Mouse (Mus musculus) right cerebral cortex, postnatal 25 days (tissue): ENCODE measurements at regions not wholly inside any gene's neighbourhood (a gene's known extent, or its start where the extent isn't known, plus 50 kb on each side); places are given as distances from the start of the nearest gene placed in this dataset.

Experiments
- DNase-seq: peaks from one replicate; pipeline ENCODE4 v3.0.0; 2022

DNA sequence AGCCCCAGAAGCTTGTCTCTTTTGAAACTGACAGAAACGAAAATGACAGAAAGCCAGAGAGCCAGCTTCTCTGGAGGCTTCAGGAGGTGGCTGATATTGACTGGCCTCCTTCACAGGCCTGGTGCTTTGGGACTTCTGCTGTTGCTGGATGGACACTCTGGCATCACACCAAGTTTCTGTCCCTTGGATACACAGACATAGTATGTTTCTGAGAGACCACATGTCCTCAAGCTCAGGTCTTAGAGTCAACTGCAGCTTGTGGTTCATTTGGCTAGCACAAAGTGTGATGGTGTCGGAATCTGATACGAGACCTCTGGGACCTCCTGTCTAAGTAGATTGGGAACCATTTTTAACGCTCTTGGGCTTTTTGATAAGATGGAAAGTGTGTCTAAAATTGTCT is 502.0 kb downstream of the Sqor start:
- no peak for DNase-seq

DNA sequence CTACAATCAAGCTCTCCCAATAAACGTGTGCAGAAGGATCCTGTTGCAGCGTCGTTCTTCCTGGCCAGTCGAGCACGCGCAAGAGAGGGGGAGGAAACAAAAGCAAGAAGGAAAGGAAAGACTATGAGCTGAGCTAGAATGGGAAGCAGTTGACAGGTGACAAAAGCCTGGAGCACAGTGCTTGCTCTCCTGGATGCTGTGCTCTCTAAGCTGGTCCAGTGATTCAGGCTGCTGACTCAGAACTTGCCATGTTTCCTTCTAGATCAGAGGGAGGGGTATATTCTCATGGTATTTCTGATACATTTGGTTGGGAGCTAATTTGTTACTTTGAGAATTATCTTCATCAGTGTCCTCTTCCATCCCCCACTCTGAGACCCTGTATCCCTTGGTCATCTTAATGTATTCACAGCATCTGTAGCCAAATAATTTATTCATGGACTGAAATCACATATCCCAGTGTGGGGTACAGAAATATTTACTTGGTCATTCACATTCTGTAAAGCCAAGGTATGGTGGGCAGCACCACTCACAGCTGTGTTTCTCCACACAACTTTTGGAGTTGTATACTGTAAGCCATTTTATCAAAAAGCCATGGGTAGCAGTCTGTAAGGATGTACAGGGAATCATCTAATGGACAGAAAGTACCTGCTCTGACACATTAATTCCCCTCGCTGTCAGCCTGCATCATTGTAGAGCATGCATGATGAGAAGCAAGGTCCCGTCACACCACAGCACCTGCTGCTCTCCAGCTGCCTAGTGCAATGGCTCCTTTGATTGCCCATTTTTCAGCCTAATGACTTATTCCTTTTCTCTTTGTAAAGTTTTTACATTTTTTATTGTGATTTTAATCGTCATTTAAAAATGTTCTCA is 510.1 kb downstream of the Sqor start:
- no peak for DNase-seq

DNA sequence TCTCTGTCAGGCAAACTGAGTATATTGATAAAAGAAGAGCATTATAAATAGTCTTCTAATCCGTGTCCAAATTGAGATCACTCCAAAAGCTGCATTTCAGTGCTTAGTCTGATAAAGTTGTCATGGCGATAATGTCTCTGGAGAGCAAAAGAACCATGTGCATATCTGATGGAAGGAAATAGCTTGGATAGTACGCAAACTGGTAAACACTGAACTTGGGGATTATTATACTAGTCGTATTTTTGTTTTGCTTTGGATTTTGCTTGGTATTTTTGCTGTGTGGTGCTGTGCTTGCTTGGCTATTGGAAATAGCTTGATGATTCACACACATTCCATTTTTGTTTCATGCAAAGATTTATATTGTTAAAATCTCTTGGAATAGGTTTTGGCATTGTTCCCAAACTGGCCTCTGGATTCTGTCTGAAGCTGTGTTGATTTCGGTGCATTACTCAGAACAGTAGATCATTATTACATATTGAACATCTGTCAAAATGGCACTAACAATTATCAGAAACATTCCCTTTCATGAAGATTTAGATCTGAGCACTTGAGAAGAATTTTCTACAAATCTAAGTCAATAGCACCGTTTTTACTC is 510.8 kb downstream of the Sqor start:
- no peak for DNase-seq

DNA sequence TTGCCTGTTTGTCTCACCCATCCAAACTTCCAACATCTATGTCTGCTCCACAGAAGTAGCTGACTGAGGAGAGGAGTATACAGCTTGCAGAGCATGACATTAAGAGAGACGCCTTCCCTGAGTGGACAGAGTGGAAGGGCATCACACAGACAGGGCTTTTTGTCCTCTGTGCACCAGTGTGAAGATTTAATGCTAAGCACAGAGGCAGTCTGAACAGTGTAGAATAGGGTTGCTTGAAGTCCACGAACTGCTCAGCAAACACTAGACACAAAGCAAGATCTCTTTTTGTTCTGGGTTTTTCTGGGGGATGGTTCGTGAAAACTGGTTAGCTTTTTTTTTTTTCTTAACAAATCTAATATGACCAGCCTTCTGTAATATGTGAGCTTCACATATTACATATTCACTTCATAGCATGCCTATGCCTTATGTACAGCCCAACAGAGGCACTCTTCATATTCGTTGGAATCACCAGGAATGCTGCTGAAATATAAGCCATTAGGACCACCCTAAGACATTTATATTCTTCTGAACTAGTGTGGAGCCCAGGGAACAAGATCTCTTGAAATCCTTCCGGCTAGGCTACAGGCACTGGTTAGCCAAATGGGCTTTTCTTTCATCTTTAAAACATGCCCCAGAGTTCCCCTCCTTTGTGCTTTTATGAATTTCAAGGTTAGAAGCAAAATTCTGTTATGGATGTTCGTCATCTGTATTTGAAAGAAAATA is 546.7 kb downstream of the Sqor start:
- DNase-seq, result no peak

DNA sequence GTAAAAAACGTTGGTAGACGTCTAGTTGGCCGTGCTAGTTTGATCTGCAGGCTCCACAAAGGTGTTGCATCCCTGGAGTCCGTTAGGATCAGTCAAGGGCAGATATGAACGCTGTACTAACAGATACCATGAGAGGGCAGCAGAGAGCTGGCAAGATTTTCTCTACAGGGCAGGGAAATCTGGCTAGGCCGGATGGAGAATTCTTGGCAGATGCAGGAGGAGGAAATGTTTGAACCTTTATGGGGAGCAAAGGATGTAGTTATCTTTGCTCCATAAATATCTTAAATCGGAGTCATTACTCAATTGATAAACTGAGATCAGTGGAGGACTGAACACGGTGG is 547.2 kb downstream of the Sqor start:
- peak; percentile 64 for DNase-seq

DNA sequence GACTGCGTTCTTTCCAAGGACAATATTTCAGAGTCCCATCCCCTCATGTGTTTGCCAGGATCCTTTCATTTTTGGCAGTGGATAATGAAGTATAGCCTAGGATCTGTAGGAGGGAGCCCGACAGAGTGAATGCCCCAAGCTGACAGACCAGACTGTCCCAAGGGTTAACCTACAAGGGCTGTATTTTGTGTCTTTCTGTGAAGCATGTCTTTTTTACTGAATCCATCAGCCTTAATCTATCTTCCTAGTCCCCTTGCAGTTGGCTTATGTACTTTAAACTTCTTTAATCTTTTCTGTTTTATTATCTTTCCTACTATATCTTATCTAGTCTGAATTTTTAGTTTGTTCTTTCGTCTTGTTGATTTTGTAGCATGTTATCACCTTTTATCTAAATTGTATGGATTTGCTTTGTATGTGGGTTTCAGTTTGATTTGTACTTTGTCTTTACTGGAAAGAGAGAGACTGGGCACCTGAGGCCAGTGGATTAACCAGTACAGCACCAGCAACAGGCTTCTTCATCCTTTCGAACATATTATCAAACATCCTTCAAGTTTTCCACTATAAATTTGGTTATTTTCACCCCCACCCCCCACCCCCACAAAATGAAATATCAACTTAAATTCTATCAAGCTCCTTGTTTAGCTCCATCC is 555.5 kb downstream of the Sqor start:
- DNase-seq, result no peak

DNA sequence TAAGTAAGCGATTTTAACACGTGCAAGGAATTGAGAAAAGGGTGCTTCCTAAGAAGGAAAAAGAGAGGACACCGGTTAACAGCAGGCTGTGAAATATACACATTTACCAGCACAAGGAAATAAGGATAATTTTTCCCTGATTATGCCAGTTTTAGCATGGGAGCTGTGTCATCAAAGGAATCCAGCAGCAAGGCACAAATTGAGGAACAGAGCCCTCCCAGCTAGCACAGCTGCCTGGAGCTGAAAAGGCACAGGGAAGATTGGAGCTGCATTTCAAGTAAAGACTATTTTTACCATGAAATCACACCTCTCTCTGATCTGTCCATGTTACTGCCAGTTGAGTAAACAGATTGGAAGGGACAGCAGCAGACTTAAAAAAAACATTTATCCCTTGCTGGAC is 558.7 kb downstream of the Sqor start:
- DNase-seq, result no peak

DNA sequence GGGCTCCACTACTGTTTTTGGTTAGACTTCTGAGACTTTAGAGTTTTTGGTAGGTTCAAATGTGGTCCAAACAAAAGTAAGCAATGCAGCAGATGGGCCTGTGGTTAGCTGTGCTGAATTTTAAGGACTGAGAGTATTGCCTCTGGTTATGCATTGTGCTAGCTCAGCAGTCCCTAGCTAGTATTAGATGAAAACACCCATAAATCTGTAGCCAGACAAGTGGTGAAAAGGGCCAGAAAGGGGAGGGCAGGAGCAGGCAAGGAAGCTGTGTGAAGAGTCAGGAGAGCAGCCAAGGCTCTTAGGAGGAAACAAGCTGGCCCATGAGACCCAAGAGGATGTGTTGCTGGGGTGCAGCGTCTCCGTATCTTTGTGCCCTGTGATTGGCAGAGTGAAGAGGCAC is 559.9 kb downstream of the Sqor start:
- no peak for DNase-seq

DNA sequence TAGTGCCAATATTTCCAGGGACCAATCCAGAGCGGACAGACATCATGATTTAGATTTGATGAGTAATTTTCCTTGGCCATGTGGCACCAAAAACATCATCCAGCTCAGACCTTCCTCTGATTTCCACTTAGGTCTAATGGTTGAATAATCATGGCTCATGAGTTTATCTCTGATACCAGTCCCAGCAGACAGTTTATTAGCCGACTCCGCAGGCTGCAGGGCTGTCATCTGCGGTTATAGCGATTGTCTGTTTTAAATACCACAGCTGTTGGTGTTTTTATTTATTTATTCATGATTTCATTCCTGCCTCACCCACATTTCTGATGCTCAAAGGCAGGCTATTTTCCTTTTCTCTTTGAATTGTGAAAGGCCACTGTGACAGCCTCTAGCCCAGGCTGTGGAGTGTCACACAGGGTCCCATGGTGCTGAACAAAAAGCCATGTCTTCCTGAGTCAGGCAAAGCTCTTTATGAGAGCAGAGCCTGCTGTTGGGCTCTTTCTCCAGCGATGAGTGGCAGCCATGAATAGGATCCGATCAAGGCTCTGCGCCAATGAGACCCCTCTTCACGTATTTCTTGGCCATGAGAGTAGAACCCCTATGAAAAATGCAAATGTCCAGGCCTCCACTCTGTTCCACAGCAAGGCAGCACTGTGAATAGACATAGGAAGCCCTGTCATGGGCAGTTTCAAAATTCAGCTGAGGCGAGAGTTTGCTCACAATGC is 584.7 kb downstream of the Sqor start:
- DNase-seq, result no peak

DNA sequence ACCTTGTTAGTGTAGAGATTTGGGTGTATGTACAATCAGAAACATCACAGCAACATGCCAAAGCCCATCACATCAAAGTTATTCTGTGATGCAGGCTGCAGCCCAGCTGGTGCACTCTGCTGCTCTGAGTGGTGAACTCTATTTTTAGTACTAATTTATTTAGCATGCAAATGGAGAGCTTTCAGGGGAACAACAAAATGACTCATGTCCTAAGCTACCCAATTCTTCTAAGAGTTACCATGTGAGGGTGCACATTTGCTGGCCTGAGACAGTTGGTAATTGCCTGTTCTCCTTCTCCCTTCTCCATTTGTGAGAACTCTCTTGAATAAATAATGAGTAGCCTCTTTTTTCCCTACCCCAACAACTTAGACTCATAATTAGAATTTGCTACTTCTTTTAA is 599.2 kb downstream of the Sqor start:
- DNase-seq, result no peak

DNA sequence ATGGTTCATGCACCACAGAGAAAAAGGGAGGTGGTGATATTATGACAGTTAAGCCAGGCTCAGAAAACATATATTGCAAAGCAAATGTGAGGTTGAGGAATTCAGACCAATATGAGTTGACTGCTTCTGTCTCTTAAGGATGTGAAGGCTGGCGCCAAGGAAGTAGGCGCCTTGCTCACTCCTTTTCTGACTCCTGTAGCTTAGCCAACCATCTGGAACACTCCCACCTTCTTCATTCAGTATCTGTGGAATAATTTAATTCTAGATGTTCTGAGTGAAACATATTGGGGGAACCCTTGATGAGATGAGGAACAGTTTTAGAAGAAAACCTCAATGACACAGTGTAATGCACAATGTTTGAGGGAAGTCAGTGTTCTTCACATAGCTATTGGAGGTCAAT is 601.5 kb downstream of the Sqor start:
- DNase-seq, result peak; percentile 16

DNA sequence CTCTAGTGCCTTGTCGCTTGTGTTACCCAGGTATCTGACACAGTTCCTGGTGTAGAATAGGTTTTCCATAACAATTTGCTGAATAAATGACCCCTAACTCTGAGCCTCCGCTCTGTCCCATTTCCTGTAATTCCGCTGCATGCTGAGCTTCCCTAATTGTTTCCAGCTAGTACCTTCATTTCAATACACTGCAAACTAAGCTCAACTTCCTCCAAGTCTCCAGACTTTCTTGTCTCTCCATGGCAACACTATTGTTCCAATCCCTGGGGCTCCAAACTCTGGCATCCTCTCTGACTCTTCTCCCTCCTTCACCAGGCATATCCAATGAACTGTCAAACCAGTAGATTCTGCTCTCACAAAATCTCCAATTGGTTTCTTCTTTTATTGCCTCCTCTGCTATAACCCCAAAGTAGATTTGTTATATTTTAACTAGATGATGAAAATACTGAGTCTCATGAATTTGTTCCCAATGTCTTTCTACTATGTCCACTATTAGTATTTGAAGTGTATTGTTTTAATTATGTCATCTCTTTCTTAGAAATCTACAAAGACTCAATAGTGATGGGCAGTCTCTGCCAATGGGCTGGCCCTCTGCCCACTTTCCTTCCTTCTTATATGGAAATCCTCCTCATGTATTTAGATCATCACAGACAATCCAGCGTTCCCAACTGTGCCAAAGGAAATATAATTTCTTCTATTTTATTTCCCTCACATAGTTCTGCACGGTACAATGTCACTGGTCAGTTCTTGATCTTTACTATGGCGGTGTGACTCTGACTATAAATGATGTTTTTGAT is 620.8 kb downstream of the Sqor start:
- no peak for DNase-seq

DNA sequence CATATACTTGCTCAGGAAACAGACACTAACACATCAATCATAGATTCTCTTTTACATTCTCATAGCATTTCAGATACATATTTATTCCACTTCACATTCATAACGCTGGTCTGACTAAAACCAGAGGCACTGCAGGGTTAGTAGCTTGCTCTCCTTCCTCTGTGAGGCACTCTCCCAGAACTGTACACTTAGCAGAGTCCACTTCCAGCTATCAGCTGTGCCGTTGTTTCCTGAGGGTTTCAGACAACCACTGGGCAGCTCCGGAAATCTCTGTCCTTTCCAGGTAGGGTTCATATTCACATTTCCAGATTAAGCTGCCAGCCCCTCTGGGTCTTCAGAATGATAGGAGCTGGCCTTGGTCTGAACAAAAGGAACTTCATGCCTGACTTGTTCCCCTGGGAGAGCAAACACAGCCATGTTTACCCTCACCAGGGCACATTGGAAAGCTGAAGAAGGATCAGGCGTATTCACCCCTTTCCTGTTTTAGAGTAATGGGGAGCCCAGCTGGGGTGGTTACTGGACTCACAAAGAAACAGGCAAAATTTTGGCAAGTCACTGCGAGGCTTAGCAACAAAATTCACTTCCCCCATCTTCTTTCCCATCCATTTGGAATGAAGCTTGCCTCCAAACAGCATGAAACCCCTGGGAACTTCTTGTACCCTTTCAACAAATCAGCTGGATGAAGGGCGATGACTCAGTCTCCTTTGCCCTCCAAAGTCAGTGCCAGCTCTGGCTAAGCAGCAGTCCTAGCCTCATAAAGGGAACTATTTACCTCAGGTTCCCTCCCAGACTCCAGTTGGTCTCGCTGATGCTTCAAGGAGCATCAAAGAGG is 622.0 kb downstream of the Sqor start:
- DNase-seq, result no peak

DNA sequence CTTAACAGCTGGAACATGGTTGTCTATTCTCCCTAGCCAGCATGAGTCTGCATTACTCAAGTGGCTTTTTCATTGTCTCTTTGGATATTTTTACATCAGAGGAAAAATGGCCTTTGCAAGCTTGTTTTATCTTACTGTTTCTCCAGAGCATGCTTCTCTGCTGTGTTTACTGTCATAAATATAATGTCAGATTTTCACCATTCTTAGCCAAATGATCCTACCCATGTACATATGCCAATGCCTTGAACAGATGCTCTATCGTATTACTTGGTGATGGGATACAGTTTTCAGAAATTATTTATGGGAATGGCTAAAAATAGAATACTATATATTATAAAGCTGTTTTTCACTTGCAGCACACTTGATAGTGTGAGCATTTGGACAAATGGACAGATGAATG is 625.9 kb downstream of the Sqor start:
- no peak for DNase-seq

DNA sequence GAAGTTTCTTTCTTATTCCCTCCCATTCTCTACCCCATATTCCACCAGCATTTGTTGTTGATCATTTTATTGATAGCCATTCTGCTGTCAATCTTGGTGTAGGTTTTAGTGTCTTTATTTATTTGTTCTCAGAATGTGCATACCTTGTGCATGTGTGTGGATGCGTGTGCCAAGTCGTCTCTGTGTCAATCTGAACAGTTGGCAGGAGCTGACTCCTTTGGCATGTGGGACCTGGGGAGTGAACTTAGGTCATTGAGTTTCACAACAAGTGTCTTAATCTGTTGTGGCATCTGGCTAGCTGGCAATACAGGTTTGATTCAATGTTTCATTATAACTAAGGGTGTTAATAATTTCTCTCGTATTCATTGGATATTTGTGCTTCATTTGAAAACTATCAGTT is 629.3 kb downstream of the Sqor start:
- no peak for DNase-seq

DNA sequence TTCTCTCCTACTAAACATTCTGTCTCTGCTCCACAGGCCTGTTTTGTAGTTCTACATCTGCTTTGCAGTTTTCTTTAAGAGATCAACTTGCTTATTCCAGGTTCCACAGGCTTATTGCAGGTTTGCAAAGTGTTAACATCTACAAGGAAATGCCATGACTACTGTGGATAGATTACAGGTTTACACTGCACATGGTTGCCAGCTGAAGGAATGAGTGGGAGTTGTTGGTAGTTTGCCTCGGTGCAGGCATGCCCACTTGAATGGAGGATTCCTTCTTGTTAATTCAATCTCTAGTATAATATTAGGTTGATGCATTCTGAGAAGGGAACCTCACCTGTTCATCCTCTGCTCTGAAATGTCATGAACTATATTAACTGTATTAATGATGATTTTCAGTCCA is 632.5 kb downstream of the Sqor start:
- DNase-seq, result peak; percentile 10

DNA sequence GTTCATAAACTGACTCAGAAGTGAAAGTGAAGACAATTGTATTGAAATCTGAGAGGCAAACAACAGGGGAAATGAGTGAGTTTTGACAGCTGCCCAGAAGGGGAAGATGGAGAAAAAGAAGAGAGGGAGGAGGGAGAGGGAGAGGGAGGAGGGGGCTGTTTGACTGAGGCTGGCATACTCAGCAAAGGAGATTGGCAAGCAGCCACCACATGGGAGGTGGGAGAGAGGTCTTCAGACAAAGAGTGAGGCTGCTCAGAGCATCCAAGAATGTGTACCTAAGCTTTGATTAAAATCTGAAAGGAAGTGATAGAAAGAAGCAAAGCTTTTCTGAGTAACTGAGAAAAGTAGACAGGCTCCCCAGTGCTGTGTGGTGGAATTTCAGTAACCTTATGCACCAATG is 636.0 kb downstream of the Sqor start:
- DNase-seq, result no peak

DNA sequence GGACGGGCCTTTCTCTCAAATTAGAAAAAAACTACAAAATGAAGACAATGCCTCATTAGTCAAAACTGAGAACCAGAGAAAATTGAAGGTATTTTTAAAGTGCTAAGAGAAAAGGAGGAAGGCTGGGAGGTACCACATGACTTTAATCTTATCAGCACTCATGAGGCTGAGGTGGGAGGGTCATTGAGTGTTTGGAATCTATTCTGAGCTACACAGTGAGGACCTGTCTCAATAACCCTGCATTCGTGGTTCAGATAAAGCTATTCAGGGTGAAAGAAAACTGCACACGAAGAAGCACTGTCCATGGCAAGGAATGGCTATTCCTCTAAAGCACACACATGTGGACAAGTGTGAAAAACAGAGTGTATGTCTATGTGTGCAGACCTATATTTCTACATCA is 644.0 kb downstream of the Sqor start:
- DNase-seq, result no peak

DNA sequence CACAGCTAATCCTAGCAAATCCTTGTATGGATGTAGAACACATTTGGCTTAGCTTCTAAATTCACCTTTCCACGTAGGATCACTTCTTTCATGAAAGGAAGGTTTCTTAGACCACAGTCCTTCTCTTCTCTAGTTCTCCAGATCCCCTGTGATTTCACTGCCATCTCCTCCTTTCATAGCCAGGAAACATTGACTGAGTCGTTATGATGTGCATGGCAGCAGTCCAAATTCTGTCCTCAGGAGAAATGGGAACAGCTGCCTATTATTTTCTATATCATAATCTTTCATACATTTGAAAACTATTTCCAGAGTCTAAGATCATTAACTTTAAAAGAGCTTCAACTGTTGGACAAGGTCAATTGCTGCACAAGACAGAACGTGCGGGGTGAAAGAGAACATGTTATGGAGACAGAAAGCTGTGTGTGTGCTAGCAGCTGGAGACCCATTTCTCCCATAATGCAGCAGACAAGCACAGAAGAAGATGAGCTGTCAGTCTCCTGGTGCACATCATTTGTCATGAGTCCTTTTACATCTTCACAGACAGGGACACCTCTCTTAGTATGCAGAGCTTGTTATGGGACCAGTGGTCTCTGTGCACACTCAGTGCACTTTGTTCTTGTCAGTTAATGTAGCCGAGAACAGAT is 631.6 kb upstream of the Sema6d start:
- no peak for DNase-seq

DNA sequence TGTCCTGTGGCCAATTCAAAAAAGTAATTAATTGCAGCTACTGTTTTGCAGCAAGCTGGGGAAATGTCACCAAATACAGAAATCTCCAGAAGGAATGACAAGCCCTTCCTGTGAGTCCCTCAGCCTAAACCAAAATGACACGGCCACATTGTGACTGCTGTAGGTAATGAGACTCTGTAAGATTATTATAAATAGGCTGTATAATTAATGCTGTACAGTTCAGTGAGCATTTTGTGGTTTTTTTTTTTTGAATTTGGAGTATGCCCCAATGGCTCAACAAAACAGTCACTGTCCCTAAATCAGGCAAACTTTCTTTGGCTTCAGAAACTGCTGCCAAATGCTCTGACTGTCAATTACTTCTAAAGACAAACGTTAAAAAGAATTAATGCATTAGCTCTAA is 615.9 kb upstream of the Sema6d start:
- DNase-seq, result no peak

DNA sequence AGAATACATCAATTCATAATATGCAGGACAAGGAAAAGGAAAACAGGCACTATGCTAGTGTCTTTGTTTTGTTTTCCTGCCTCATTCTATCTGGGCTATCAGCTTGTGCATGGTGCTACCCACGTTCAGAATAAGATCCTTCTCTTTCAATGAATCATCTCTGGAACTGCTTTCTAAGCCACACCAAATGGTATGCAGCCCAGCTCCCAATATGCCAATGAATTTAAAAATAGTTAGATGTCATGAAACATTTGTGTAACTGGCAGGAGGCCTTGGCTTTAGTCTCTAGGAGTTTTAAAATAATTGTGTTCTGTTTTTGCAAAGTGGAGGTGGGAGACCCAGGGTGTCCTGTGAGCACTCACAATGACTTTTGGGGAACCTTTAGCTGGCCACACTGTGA is 603.1 kb upstream of the Sema6d start:
- peak; percentile 8 for DNase-seq
